Mouse (Mus musculus) lung, postnatal 0 days (tissue): ENCODE data around the gene Enox2. TPM values are rescaled to one million over a fixed set of nuclear protein-coding genes. Genes with fewer than 3 reads are reported as not detected.

Source experiments
- ATAC-seq: fragments of 200-750 bp; cut with Nextera tagmentation; 2 replicates; pipeline ENCODE4 v1.8.0; 2017; ENCODE audit warnings: moderate library complexity
- DNase-seq: peaks from one replicate; pipeline ENCODE4 v3.0.0-alpha.2; 2016; ENCODE audit warnings: low spot score
- H3K27ac ChIP-seq: fragments of 300-500 bp; sonication (generic); 2 replicates; pipeline ENCODE4 v1.5.1; 2014; ENCODE audit warnings: antibody characterized with exemption, mild to moderate bottlenecking, low read length, mixed read lengths
- H3K27me3 ChIP-seq: fragments of 300-500 bp; sonication (generic); replicated peaks from 2 replicates; pipeline ENCODE4 v1.6.1; 2014; ENCODE audit warnings: low read length, mixed read lengths; ENCODE audit not compliant: insufficient read depth
- H3K36me3 ChIP-seq: fragments of 300-500 bp; sonication (generic); 2 replicates; pipeline ENCODE4 v1.6.1; 2014; ENCODE audit warnings: low read length, mixed read lengths; ENCODE audit not compliant: insufficient read depth
- H3K4me1 ChIP-seq: fragments of 300-500 bp; sonication (generic); 2 replicates; pipeline ENCODE4 v1.6.1; 2014; ENCODE audit warnings: antibody characterized with exemption, low read depth, low read length, mixed read lengths; ENCODE audit not compliant: insufficient read depth
- H3K4me2 ChIP-seq: fragments of 300-500 bp; sonication (generic); replicated peaks from 2 replicates; pipeline ENCODE4 v1.6.1; 2014; ENCODE audit warnings: low read depth, mild to moderate bottlenecking, low read length, moderate library complexity, mixed read lengths
- H3K4me3 ChIP-seq: fragments of 300-500 bp; sonication (generic); 2 replicates; pipeline ENCODE4 v1.5.1; 2014; ENCODE audit warnings: low read depth, low read length
- H3K9ac ChIP-seq: fragments of 300-500 bp; sonication (generic); replicated peaks from 2 replicates; pipeline ENCODE4 v1.6.1; 2014; ENCODE audit warnings: low read depth, mild to moderate bottlenecking
- H3K9me3 ChIP-seq: fragments of 300-500 bp; sonication (generic); 2 replicates; pipeline ENCODE4 v1.6.1; 2016; ENCODE audit warnings: low read length, mixed read lengths
- CTCF ChIP-seq: IDR thresholded peaks from 2 replicates; pipeline ENCODE4 v1.5.1; 2016; ENCODE audit warnings: antibody characterized with exemption, mild to moderate bottlenecking
- EP300 ChIP-seq: IDR thresholded peaks from 2 replicates; pipeline ENCODE4 v1.6.1; 2016; ENCODE audit warnings: antibody characterized with exemption, mild to moderate bottlenecking, control low read depth
- WGBS: fragments of 180-500 bp; shearing (Covaris S2); extraction: QIAGEN DNeasy Blood & Tissue Kit; methylation state at CpG from one replicate; pipeline ENCODE4 v1.1.7; 2014; 5-methylcytosine and 5-hydroxymethylcytosine counted together
- polyA plus RNA-seq: library from polyadenylated mRNA; unstranded; fragments of >200 nt; fragmentation: Nextera tagmentation; extraction: Ambion mirVana; gene quantifications from 2 replicates; pipeline ENCODE4 v1.2.1, GENCODE M21; 2015

Gene Enox2
- polyA plus RNA-seq = 8.0 and 9.2 TPM in 2 replicates

GRCm38 (mm10) chrX:49287700-49288563 is at the start of gene Enox2:
Gene Enox2, minus strand, starts transcription at chrX:49288259.
- ATAC-seq = peak; percentile 100

GRCm38 (mm10) chrX:49309496-49309895 is 21.4 kb upstream of the Enox2 start:
- no peak overlapping the region for H3K27ac ChIP-seq
- 60% methylated on average over 1 of the region's 1 CpGs for WGBS
- ATAC-seq = no peak
- no peak for DNase-seq
- no peaks in the 10 kb centered on the region for H3K36me3 ChIP-seq
- no peak overlapping the region for H3K9ac ChIP-seq
- TF ChIP-seq CTCF (peak; percentile 51), EP300 (no peak)
- no peak overlapping the region for H3K4me2 ChIP-seq
- no peaks in the 10 kb centered on the region for H3K27me3 ChIP-seq
- no peak overlapping the region for H3K4me3 ChIP-seq
- H3K4me1 ChIP-seq = no peaks in the 10 kb centered on the region
- H3K9me3 ChIP-seq = no peaks in the 10 kb centered on the region

More at GRCm38 (mm10) chrX:49287700-49288563, at the start of gene Enox2:
- Histone ChIP-seq H3K36me3 (no peaks in the 10 kb centered on the region), H3K9ac (peak within 1 kb of the TSS; percentile 56), H3K9me3 (no peaks in the 10 kb centered on the region), H3K27me3 (no peaks in the 10 kb centered on the region), H3K4me2 (peak within 1 kb of the TSS; percentile 49), H3K4me3 (peak within 1 kb of the TSS; percentile 56), H3K27ac (peak within 1 kb of the TSS; percentile 68), H3K4me1 (no peaks in the 10 kb centered on the region)
- 12% methylated on average over 17 of the region's 26 CpGs for WGBS
- TF ChIP-seq EP300 (no peak), CTCF (no peak)
- DNase-seq = peak; percentile 96

- no peak overlapping the region for H3K4me3 ChIP-seq
- no peaks in the 10 kb centered on the region for H3K27me3 ChIP-seq
- no peak for ATAC-seq
- 10% methylated on average over 5 of the region's 5 CpGs for WGBS
- no peak overlapping the region for H3K4me2 ChIP-seq
- H3K9me3 ChIP-seq = no peaks in the 10 kb centered on the region
- H3K27ac ChIP-seq = no peak overlapping the region
- no peaks in the 10 kb centered on the region for H3K36me3 ChIP-seq
- H3K4me1 ChIP-seq = no peaks in the 10 kb centered on the region
- TF ChIP-seq EP300 = no peak
- peak; percentile 79 for TF ChIP-seq CTCF
- DNase-seq = peak; percentile 38
- no peak overlapping the region for H3K9ac ChIP-seq
These were observed 18.6 kb upstream of the Enox2 start for GRCm38 (mm10) chrX:49306659-49307058.

GRCm38 (mm10) chrX:49279918-49280586 is 8.0 kb downstream of the Enox2 start:
- no peak for TF ChIP-seq EP300
- TF ChIP-seq CTCF = no peak
- H3K27me3 ChIP-seq = no peaks in the 10 kb centered on the region
- H3K4me2 ChIP-seq = no peak overlapping the region
- ATAC-seq (no peak), DNase-seq (no peak)
- no peak overlapping the region for H3K4me3 ChIP-seq
- H3K27ac ChIP-seq = no peak overlapping the region
- H3K36me3 ChIP-seq = no peaks in the 10 kb centered on the region
- no peaks in the 10 kb centered on the region for H3K9me3 ChIP-seq
- H3K4me1 ChIP-seq = no peaks in the 10 kb centered on the region
- 64% methylated on average over 2 of the region's 2 CpGs for WGBS
- H3K9ac ChIP-seq = no peak overlapping the region

GRCm38 (mm10) chrX:49273487-49274042 is 14.5 kb downstream of the Enox2 start:
- no peak overlapping the region for H3K27ac ChIP-seq
- TF ChIP-seq EP300 (no peak), CTCF (no peak)
- no peak overlapping the region for H3K9ac ChIP-seq
- ATAC-seq (no peak), DNase-seq (no peak)
- H3K4me3 ChIP-seq = no peak overlapping the region
- H3K4me1 ChIP-seq = no peaks in the 10 kb centered on the region
- WGBS = 68% methylated on average over 12 of the region's 12 CpGs
- H3K9me3 ChIP-seq = no peaks in the 10 kb centered on the region
- no peaks in the 10 kb centered on the region for H3K36me3 ChIP-seq
- H3K4me2 ChIP-seq = no peak overlapping the region
- no peaks in the 10 kb centered on the region for H3K27me3 ChIP-seq

GRCm38 (mm10) chrX:49250816-49251215 is 37.2 kb downstream of the Enox2 start:
- 92% methylated on average over 4 of the region's 4 CpGs for WGBS
- Histone ChIP-seq H3K4me2 (no peak overlapping the region), H3K4me3 (no peak overlapping the region), H3K27ac (no peak overlapping the region), H3K4me1 (no peaks in the 10 kb centered on the region), H3K9me3 (no peaks in the 10 kb centered on the region), H3K36me3 (no peaks in the 10 kb centered on the region), H3K27me3 (no peaks in the 10 kb centered on the region), H3K9ac (no peak overlapping the region)
- TF ChIP-seq EP300 (no peak), CTCF (no peak)
- ATAC-seq = no peak
- DNase-seq = no peak
